Mouse (Mus musculus): ENCODE results near the gene Mrpl16. TPM values are rescaled to one million over a fixed set of nuclear protein-coding genes. Genes with fewer than 3 reads are reported as not detected.

Gene Mrpl16
- total and polyA plus RNA-seq, 3 experiments, result 27.1 to 91.4 (median 53.1) TPM

DNA sequence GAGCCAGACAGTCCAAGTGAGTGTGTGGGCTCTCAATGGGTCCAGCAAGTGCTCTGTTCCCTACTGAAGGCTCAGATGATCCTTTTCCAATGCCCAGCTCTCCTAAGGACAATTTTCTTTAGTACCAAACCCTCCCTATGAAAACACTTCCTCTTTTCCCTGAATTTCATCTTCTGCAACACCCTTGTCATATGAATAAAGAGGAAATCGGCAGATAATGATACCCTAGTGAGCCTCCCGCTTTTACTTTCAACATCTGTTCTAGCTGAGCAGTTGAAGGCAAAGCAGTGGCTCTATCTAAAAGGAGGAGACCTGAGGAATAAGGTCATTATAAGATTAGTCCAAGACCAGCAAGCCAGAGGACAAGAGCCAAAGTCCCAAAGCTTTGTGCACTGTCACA is 38.3 kb downstream of the Mrpl16 start:
- no peaks in the 10 kb centered on the region for H3K36me3 ChIP-seq (replicated peaks)
- TF ChIP-seq GATA1 (IDR thresholded peaks at IDR 0.05; ENCODE audit: borderline replicate concordance, low read length) (no peak), TAL1 (conservative IDR thresholded peaks at IDR 0.05; ENCODE audit: low read depth, low read length) (no peak), POLR2AphosphoS5 (IDR thresholded peaks at IDR 0.05; ENCODE audit: insufficient replicate concordance, low read depth, low read length) (no peak), CTCF (IDR thresholded peaks at IDR 0.05; ENCODE audit: low read depth, low read length) (no peak), GATA2 (IDR thresholded peaks at IDR 0.05; ENCODE audit: borderline replicate concordance, low read depth, low read length) (no peak)
- peaks cover 4% of the 10 kb centered on the region; the same call in 1 of the 2 replicates for H3K4me1 ChIP-seq (ENCODE audit: insufficient read depth, low read depth, low read length)
- DNase-seq (ENCODE audit: low spot score) (no peak), ATAC-seq (ENCODE audit: extremely low read depth, insufficient number of reproducible peaks, low FRiP score, poor library complexity, severe bottlenecking) (no peak)
- H3K4me3 ChIP-seq (ENCODE audit: low read depth, low read length), result no peak overlapping the region
- no peaks in the 10 kb centered on the region for H3K9me3 ChIP-seq (replicated peaks)
- H3K27me3 ChIP-seq (ENCODE audit: insufficient read depth, low read length), result peaks cover 18% of the 10 kb centered on the region

DNA sequence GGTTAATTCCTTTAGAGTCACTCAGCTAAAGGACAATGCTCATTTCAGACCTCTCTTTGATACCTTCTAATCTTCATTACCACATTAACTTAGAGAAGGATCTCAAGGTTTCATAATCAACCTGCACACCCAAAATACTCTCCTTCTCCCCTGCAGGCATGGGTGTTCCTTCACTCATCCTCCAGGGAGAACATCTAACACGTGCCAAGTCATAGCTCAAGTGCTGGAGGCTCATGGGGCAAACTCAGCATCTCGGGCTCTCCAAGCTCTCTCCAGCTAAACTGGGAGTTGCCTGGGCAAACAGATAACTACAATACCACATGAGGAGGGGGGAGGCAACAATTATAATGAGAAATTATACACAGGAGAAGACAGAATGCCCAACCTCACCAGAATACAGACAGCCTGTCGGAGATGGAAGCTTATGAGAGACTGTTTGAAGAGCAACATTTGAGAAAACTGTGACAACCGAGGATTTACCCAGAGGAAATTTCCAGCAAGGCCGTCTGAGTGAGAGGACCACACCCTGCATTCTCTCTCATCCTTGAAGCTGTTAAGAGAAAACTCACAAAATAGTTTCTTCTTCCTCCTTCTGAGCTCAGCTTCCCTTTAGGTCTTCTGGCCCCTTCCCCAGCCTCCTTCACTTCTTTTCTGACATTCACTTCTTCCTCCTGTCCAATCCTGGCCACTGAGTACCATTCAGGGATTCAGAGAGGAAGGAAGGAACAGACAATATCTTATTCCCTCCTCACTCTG is 40.0 kb downstream of the Mrpl16 start:
- Histone ChIP-seq H3K27me3 (ENCODE audit: insufficient read depth, low read length) (peaks cover 34% of the 10 kb centered on the region), H3K4me3 (ENCODE audit: low read depth, low read length) (no peak overlapping the region), H3K9me3 (replicated peaks) (no peaks in the 10 kb centered on the region), H3K4me1 (ENCODE audit: insufficient read depth, low read depth, low read length) (peaks cover 4% of the 10 kb centered on the region; the same call in 1 of the 2 replicates), H3K36me3 (replicated peaks) (no peaks in the 10 kb centered on the region)
- DNase-seq (ENCODE audit: low spot score) (no peak), ATAC-seq (ENCODE audit: extremely low read depth, insufficient number of reproducible peaks, low FRiP score, poor library complexity, severe bottlenecking) (no peak)
- TF ChIP-seq GATA2 (IDR thresholded peaks at IDR 0.05; ENCODE audit: borderline replicate concordance, low read depth, low read length) (no peak), TAL1 (conservative IDR thresholded peaks at IDR 0.05; ENCODE audit: low read depth, low read length) (no peak), CTCF (IDR thresholded peaks at IDR 0.05; ENCODE audit: low read depth, low read length) (no peak), GATA1 (IDR thresholded peaks at IDR 0.05; ENCODE audit: borderline replicate concordance, low read length) (no peak), POLR2AphosphoS5 (IDR thresholded peaks at IDR 0.05; ENCODE audit: insufficient replicate concordance, low read depth, low read length) (no peak)

DNA sequence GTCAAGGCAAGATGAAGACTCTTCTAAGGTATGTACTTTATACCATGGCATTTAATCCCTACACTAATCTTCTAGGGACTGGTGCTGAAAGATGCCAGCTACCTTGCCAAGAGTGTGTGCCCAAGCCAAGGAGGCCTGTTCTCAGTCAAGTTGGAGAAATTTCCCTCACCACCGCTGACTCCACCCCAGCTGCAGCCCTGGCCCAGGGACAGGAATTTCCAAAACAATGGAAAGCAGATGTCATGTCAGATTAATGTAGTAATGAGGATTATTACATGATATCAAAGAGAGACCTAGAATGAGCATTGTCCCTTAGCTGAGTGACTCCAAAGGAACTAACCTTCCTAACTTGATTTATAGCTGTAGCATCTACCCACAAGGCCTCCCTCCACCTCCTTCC is 40.7 kb downstream of the Mrpl16 start:
- Histone ChIP-seq H3K36me3 (replicated peaks) (no peaks in the 10 kb centered on the region), H3K9me3 (replicated peaks) (no peaks in the 10 kb centered on the region), H3K4me1 (ENCODE audit: insufficient read depth, low read depth, low read length) (peaks cover 4% of the 10 kb centered on the region; the same call in 1 of the 2 replicates), H3K27me3 (ENCODE audit: insufficient read depth, low read length) (peaks cover 35% of the 10 kb centered on the region), H3K4me3 (ENCODE audit: low read depth, low read length) (no peak overlapping the region)
- DNase-seq (ENCODE audit: low spot score) (no peak), ATAC-seq (ENCODE audit: extremely low read depth, insufficient number of reproducible peaks, low FRiP score, poor library complexity, severe bottlenecking) (no peak)
- TF ChIP-seq GATA1 (IDR thresholded peaks at IDR 0.05; ENCODE audit: borderline replicate concordance, low read length) (no peak), GATA2 (IDR thresholded peaks at IDR 0.05; ENCODE audit: borderline replicate concordance, low read depth, low read length) (no peak), CTCF (IDR thresholded peaks at IDR 0.05; ENCODE audit: low read depth, low read length) (no peak), POLR2AphosphoS5 (IDR thresholded peaks at IDR 0.05; ENCODE audit: insufficient replicate concordance, low read depth, low read length) (no peak), TAL1 (conservative IDR thresholded peaks at IDR 0.05; ENCODE audit: low read depth, low read length) (no peak)

DNA sequence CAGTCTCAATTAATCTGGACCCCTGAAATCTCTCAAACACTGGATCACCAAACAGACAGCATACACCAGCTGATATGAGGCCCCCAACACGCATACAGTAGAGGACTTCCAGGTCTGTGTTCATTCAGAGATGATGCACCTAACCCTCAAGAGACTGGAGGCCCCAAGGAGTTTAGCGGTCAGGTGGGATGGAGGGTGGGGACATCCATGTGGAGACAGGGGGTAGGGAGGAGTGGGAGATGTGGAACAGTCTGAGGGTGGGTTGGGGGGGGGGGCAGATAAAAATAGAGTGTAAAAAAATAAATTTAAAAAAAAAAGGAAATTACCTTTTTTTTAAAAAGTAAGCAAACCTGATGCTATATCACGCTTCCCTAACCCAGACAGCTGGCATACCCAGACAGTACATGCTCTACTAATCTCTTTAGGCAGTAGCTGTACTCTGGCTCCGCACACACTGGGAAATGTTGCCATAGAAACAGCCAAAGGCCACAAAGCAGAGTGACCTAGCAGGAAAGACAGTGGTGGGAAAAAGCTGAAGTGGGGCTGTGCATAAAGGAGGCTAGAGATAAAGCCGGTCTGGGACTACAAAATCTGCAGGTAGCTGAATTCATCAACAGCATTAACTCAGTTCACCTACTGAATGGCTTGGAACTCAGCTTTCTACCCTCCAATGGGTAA is 41.6 kb downstream of the Mrpl16 start:
- H3K27me3 ChIP-seq (ENCODE audit: insufficient read depth, low read length), result peaks cover 37% of the 10 kb centered on the region
- peaks cover 4% of the 10 kb centered on the region; the same call in 1 of the 2 replicates for H3K4me1 ChIP-seq (ENCODE audit: insufficient read depth, low read depth, low read length)
- TF ChIP-seq GATA2 (IDR thresholded peaks at IDR 0.05; ENCODE audit: borderline replicate concordance, low read depth, low read length) (no peak), GATA1 (IDR thresholded peaks at IDR 0.05; ENCODE audit: borderline replicate concordance, low read length) (no peak), CTCF (IDR thresholded peaks at IDR 0.05; ENCODE audit: low read depth, low read length) (no peak), TAL1 (conservative IDR thresholded peaks at IDR 0.05; ENCODE audit: low read depth, low read length) (no peak), POLR2AphosphoS5 (IDR thresholded peaks at IDR 0.05; ENCODE audit: insufficient replicate concordance, low read depth, low read length) (no peak)
- ATAC-seq (ENCODE audit: extremely low read depth, insufficient number of reproducible peaks, low FRiP score, poor library complexity, severe bottlenecking) (no peak), DNase-seq (ENCODE audit: low spot score) (no peak)
- H3K9me3 ChIP-seq (replicated peaks), result no peaks in the 10 kb centered on the region
- no peak overlapping the region for H3K4me3 ChIP-seq (ENCODE audit: low read depth, low read length)
- H3K36me3 ChIP-seq (replicated peaks), result no peaks in the 10 kb centered on the region

DNA sequence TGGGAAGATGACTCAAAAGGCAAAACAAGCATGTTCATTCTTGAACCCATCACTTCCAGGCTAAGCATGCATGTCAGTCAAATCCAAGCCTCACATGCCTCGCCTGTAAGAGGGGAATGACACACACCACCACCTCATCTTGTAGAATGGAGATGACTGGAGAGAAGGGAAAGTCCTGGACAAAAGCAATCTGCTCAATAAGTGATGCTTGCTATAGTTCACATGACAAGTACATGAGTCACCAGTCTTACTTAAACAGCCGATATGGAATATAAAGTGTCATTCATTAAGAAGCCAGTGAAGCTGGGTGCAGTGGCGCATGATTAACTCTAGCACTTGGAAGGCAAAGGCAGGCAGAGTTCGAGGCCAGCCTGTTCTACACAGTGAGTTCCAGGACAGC is 42.9 kb downstream of the Mrpl16 start:
- no peak overlapping the region for H3K4me3 ChIP-seq (ENCODE audit: low read depth, low read length)
- TF ChIP-seq CTCF (IDR thresholded peaks at IDR 0.05; ENCODE audit: low read depth, low read length) (no peak), TAL1 (conservative IDR thresholded peaks at IDR 0.05; ENCODE audit: low read depth, low read length) (no peak), POLR2AphosphoS5 (IDR thresholded peaks at IDR 0.05; ENCODE audit: insufficient replicate concordance, low read depth, low read length) (no peak), GATA1 (IDR thresholded peaks at IDR 0.05; ENCODE audit: borderline replicate concordance, low read length) (no peak), GATA2 (IDR thresholded peaks at IDR 0.05; ENCODE audit: borderline replicate concordance, low read depth, low read length) (no peak)
- H3K27me3 ChIP-seq (ENCODE audit: insufficient read depth, low read length), result peaks cover 39% of the 10 kb centered on the region
- no peaks in the 10 kb centered on the region for H3K9me3 ChIP-seq (replicated peaks)
- DNase-seq (ENCODE audit: low spot score), result no peak
- no peaks in the 10 kb centered on the region for H3K36me3 ChIP-seq (replicated peaks)
- H3K4me1 ChIP-seq (ENCODE audit: insufficient read depth, low read depth, low read length), result no peaks in the 10 kb centered on the region
- ATAC-seq (ENCODE audit: extremely low read depth, insufficient number of reproducible peaks, low FRiP score, poor library complexity, severe bottlenecking), result no peak

DNA sequence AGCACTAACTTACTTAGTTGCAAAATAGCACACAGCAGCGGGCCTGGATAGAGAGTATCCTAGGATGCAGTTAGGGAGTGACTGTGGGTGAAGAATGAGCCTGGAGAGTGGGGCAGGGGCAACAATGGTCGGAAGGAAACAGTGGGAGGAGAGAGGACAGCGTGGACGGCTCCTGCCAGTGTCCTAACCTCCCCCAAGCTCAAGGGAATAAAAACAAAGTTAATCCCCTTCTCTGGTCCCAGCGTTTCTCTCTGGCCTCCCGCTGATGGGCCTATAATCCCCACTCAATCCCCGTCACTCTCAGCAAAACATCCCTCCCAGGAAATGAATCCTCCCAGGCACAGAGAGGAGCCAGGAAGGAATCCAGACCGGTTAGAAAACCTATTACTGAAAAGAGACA is 43.5 kb downstream of the Mrpl16 start:
- Histone ChIP-seq H3K4me3 (ENCODE audit: low read depth, low read length) (no peak overlapping the region), H3K36me3 (replicated peaks) (no peaks in the 10 kb centered on the region), H3K27me3 (ENCODE audit: insufficient read depth, low read length) (peaks cover 42% of the 10 kb centered on the region), H3K9me3 (replicated peaks) (no peaks in the 10 kb centered on the region), H3K4me1 (ENCODE audit: insufficient read depth, low read depth, low read length) (no peaks in the 10 kb centered on the region)
- ATAC-seq (ENCODE audit: extremely low read depth, insufficient number of reproducible peaks, low FRiP score, poor library complexity, severe bottlenecking) (no peak), DNase-seq (ENCODE audit: low spot score) (no peak)
- no peak for TF ChIP-seq GATA1 (IDR thresholded peaks at IDR 0.05; ENCODE audit: borderline replicate concordance, low read length)
- TF ChIP-seq TAL1 (conservative IDR thresholded peaks at IDR 0.05; ENCODE audit: low read depth, low read length), result no peak
- TF ChIP-seq CTCF (IDR thresholded peaks at IDR 0.05; ENCODE audit: low read depth, low read length), result no peak
- TF ChIP-seq POLR2AphosphoS5 (IDR thresholded peaks at IDR 0.05; ENCODE audit: insufficient replicate concordance, low read depth, low read length), result no peak
- TF ChIP-seq GATA2 (IDR thresholded peaks at IDR 0.05; ENCODE audit: borderline replicate concordance, low read depth, low read length), result no peak
